Mouse (Mus musculus) kidney, postnatal 0 days (tissue): ENCODE data around the gene Mtx3. TPM values are rescaled to one million over a fixed set of nuclear protein-coding genes. Genes with fewer than 3 reads are reported as not detected.

Experiments used
- ATAC-seq: fragments of 200-750 bp; cut with Nextera tagmentation; replicated peaks from 2 replicates; pipeline ENCODE4 v1.8.0; 2017; ENCODE audit warnings: low read depth, moderate number of reproducible peaks, moderate TSS enrichment, moderate library complexity; ENCODE audit not compliant: low FRiP score
- DNase-seq: peaks from one replicate; pipeline ENCODE4 v3.0.0-alpha.2; 2016; ENCODE audit warnings: low spot score
- H3K27ac ChIP-seq: fragments of 300-500 bp; sonication (generic); 2 replicates; pipeline ENCODE4 v1.5.1; 2014; ENCODE audit warnings: mild to moderate bottlenecking
- H3K27me3 ChIP-seq: fragments of 300-500 bp; sonication (generic); 2 replicates; pipeline ENCODE4 v1.6.1; 2014; ENCODE audit warnings: low read length, mixed read lengths; ENCODE audit not compliant: insufficient read depth
- H3K36me3 ChIP-seq: fragments of 300-500 bp; sonication (generic); 2 replicates; pipeline ENCODE4 v1.6.1; 2014; ENCODE audit warnings: low read length, mixed read lengths; ENCODE audit not compliant: insufficient read depth
- H3K4me1 ChIP-seq: fragments of 300-500 bp; sonication (generic); replicated peaks from 2 replicates; pipeline ENCODE4 v1.6.1; 2014; ENCODE audit warnings: antibody characterized with exemption, low read length, mixed read lengths; ENCODE audit not compliant: insufficient read depth
- H3K4me2 ChIP-seq: fragments of 300-500 bp; sonication (generic); 2 replicates; pipeline ENCODE4 v1.6.1; 2014; ENCODE audit warnings: mild to moderate bottlenecking, low read length, moderate library complexity, mixed read lengths
- H3K4me3 ChIP-seq: fragments of 300-500 bp; sonication (generic); replicated peaks from 2 replicates; pipeline ENCODE4 v1.5.1; 2014; ENCODE audit warnings: low read depth, low read length
- H3K9ac ChIP-seq: fragments of 300-500 bp; sonication (generic); 2 replicates; pipeline ENCODE4 v1.6.1; 2014; ENCODE audit warnings: low read depth, low read length
- H3K9me3 ChIP-seq: fragments of 300-500 bp; sonication (generic); replicated peaks from 2 replicates; pipeline ENCODE4 v1.6.1; 2016; ENCODE audit warnings: low read length, inconsistent platforms, mixed read lengths
- CTCF ChIP-seq: IDR thresholded peaks from 2 replicates; pipeline ENCODE4 v1.5.1; 2016; ENCODE audit warnings: antibody characterized with exemption, low read depth, mild to moderate bottlenecking, moderate library complexity
- WGBS: fragments of 180-500 bp; shearing (Covaris S2); extraction: QIAGEN DNeasy Blood & Tissue Kit; methylation state at CpG from one replicate; pipeline ENCODE4 v1.1.7; 2014; 5-methylcytosine and 5-hydroxymethylcytosine counted together
- polyA plus RNA-seq: library from polyadenylated mRNA; unstranded; fragments of >200 nt; fragmentation: Nextera tagmentation; extraction: Ambion mirVana; gene quantifications from 2 replicates; pipeline ENCODE4 v1.2.1, GENCODE M21; 2015

The Mtx3 gene
- polyA plus RNA-seq, 1 experiment from 2014 or later = 2.7 TPM

GRCm38 (mm10) chr13:92880589-92880988, 36.0 kb downstream of the Mtx3 start:
- Histone ChIP-seq H3K27ac (no peak overlapping the region), H3K4me1 (no peaks in the 10 kb centered on the region), H3K36me3 (no peaks in the 10 kb centered on the region), H3K4me2 (no peak overlapping the region), H3K27me3 (no peaks in the 10 kb centered on the region), H3K4me3 (no peak overlapping the region), H3K9ac (no peak overlapping the region), H3K9me3 (no peaks in the 10 kb centered on the region)
- no peak for DNase-seq
- no peak for ATAC-seq
- TF ChIP-seq CTCF = no peak

GRCm38 (mm10) chr13:92882271-92882985, 37.9 kb downstream of the Mtx3 start:
- Histone ChIP-seq H3K4me2 (no peak overlapping the region), H3K36me3 (no peaks in the 10 kb centered on the region), H3K4me1 (no peaks in the 10 kb centered on the region), H3K27ac (no peak overlapping the region), H3K27me3 (no peaks in the 10 kb centered on the region), H3K9me3 (no peaks in the 10 kb centered on the region), H3K4me3 (no peak overlapping the region), H3K9ac (no peak overlapping the region)
- no peak for TF ChIP-seq CTCF
- 59% methylated on average over 9 of the region's 9 CpGs for WGBS
- no peak for ATAC-seq
- DNase-seq = no peak

DNA sequence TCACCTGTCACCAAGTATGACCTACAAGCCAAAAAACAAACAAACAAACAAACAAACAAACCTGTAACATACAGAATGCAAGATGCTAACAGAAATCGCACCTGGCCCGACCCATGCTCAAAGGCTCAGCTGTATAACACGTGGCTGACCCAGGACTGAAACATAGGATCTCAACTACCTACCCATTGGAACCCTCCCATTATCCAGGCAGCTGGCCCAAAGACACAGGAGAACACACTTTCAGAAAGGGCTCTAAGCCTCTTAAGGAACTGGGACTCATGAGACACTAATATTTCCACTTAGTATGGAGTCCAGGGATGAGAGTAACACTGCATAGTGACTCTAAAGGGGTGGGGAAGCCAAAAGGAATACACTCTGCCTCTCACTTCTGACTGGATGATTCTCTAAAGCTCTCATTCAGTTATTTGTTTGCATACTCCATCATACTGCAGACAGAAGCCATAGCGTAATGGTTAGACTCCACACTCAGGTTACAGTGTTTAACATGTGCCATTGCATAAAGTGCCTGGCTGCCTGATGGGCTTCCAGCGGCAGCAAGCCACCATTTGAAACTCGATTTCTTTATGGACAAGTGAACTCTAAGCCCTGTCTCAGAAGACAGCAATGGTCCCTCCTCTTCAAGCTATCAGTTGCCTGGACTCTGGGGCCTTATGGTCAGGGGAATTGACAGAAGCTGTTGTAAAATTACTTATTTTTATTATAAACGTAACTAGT, 38.6 kb downstream of the Mtx3 start:
- Histone ChIP-seq H3K4me2 (no peak overlapping the region), H3K9me3 (no peaks in the 10 kb centered on the region), H3K27me3 (no peaks in the 10 kb centered on the region), H3K9ac (no peak overlapping the region), H3K36me3 (no peaks in the 10 kb centered on the region), H3K27ac (no peak overlapping the region), H3K4me3 (no peak overlapping the region), H3K4me1 (no peaks in the 10 kb centered on the region)
- TF ChIP-seq CTCF = no peak
- WGBS = 80% methylated on average over 7 of the region's 7 CpGs
- DNase-seq = no peak
- no peak for ATAC-seq

GRCm38 (mm10) chr13:92884206-92884605, 39.6 kb downstream of the Mtx3 start:
- no peak overlapping the region for H3K27ac ChIP-seq
- H3K4me1 ChIP-seq = no peaks in the 10 kb centered on the region
- no peaks in the 10 kb centered on the region for H3K27me3 ChIP-seq
- no peak overlapping the region for H3K4me3 ChIP-seq
- WGBS = 90% methylated on average over 1 of the region's 1 CpGs
- no peak overlapping the region for H3K9ac ChIP-seq
- DNase-seq (no peak), ATAC-seq (no peak)
- no peak overlapping the region for H3K4me2 ChIP-seq
- no peaks in the 10 kb centered on the region for H3K36me3 ChIP-seq
- H3K9me3 ChIP-seq = no peaks in the 10 kb centered on the region
- TF ChIP-seq CTCF = no peak

DNA sequence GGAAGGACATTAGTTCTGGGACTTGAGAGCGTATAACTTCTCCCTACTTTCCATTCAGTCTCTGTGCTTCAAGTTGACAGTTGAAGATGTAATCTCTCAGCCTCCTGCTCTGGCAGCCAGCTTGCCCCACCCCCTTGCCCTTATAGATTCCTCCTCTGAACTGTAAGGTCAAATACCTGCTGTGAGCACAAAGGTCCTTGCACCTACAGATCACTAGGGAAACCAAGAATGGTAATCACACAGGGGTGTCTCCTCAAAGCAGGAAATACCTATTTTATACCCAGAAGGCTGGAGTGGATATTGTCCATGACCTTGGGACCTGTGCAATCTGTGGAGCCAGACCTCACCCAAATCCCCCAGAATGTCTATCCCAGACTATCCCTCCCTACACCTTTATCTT, 40.4 kb downstream of the Mtx3 start:
- Histone ChIP-seq H3K36me3 (no peaks in the 10 kb centered on the region), H3K9me3 (no peaks in the 10 kb centered on the region), H3K4me3 (no peak overlapping the region), H3K4me2 (no peak overlapping the region), H3K27me3 (no peaks in the 10 kb centered on the region), H3K9ac (no peak overlapping the region), H3K27ac (no peak overlapping the region), H3K4me1 (no peaks in the 10 kb centered on the region)
- TF ChIP-seq CTCF = no peak
- ATAC-seq (no peak), DNase-seq (no peak)
- WGBS = 69% methylated on average over 1 of the region's 1 CpGs

GRCm38 (mm10) chr13:92899087-92899486, 54.5 kb downstream of the Mtx3 start:
- no peaks in the 10 kb centered on the region for H3K36me3 ChIP-seq
- H3K4me1 ChIP-seq = no peaks in the 10 kb centered on the region
- no peak for ATAC-seq
- no peak overlapping the region for H3K4me2 ChIP-seq
- no peaks in the 10 kb centered on the region for H3K9me3 ChIP-seq
- H3K27ac ChIP-seq = no peak overlapping the region
- no peak for TF ChIP-seq CTCF
- no peak for DNase-seq
- no peaks in the 10 kb centered on the region for H3K27me3 ChIP-seq
- no peak overlapping the region for H3K9ac ChIP-seq
- 70% methylated on average over 6 of the region's 6 CpGs for WGBS
- H3K4me3 ChIP-seq = no peak overlapping the region
